Mouse (Mus musculus): ENCODE data around the gene Gm1604a. TPM values are rescaled to one million over a fixed set of nuclear protein-coding genes. Genes with fewer than 3 reads are reported as not detected.

Gm1604a gene
- polyA plus RNA-seq (2014; fragmentation: Illumina TruSeq; extraction: RNeasy Lipid Tissue Mini Kit (QIAGEN cat#74804); ENCODE audit: low read depth, low replicate concordance) = not detected

DNA sequence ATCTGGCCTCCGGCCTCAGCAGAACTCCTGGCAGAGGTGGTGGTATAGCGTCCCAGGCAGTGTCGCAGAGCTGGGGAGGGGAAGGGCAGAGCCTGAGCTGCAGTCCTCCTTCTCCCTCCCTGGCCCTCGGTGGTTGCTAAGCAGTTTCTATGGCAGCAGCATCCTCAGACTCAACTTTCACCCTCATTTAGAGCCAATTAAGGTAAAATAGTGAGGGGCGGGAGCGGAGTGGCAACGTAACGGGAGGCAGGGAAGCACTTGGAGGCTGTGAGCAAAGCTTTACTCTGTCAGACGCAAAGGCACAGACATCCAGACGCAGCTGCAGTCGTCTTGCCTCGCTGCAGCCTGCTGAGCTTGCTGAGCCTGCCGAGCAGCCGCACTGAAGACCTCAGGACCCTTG lies at the start of gene Gm1604a:
Gene Gm1604a, plus strand, starts transcription at position 312 of the 400 bp plus-strand sequence.

DNA sequence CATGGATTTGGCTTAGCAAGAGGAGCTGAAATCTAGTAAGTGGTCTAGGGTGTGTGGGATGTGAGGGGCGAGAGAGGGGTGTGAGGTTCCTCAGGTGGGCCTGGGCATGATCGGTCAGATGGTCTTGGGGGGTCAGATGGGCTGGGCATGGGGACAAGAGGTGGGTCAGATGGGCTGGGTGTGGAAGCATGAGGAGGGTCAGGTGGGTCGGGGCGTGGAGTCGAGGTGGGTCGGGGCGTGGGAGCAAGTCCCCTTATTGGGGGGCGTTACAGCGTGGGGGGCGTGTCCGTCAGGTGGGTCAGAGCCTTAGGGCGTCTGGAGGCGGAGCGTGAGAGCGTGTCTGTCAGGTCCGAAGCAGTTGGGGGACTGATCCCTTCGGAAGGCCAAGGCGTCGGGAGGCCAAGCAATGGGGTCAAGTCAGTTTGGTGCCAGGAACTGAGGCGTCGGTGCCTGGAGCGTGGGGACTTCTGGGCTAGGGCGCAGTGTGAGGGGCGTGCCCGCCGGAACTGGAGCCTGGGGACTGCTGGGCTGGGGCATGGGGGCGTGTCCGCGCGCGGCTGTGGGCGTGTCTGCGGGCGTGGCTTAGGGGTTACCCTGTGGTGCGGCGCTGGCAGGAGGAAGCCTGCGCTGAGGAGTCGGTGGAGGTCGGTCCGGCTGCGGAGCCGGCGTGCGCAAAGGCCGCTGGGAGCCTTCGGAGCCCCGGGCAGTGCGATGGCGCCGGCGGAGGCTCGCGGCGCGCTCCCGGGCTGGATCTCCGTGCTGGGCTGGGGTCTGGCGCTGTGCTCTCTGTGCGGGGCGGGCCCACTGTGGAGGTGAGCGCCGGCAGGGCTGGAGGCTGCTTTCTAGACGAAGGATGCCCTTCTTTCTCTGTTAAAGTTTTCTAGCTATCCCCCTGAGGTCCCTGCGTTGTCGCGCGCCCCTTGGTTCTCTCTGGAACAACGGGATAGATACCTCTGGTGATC lies 46.8 kb upstream of the Gm1604a start, which contains the start of gene Gm49721:
Gene Gm49721, plus strand, starts transcription at position 618 of the 962 bp plus-strand sequence.

Other genes starting within 250 kb of the Gm1604a start
- gene Ezr, start 242.8 kb upstream of the Gm1604a start, polyA plus RNA-seq (2014; fragmentation: Illumina TruSeq; extraction: RNeasy Lipid Tissue Mini Kit (QIAGEN cat#74804); ENCODE audit: low read depth, low replicate concordance) = 277 TPM
- 35.3 TPM for gene Rsph3b, start 76.9 kb upstream of the Gm1604a start, polyA plus RNA-seq (2014; fragmentation: Illumina TruSeq; extraction: RNeasy Lipid Tissue Mini Kit (QIAGEN cat#74804); ENCODE audit: low read depth, low replicate concordance)
- gene Tagap1, start 64.4 kb upstream of the Gm1604a start, polyA plus RNA-seq (2014; fragmentation: Illumina TruSeq; extraction: RNeasy Lipid Tissue Mini Kit (QIAGEN cat#74804); ENCODE audit: low read depth, low replicate concordance) = 16.6 TPM
- gene Rnaset2b, start 54.9 kb upstream of the Gm1604a start, polyA plus RNA-seq (2014; fragmentation: Illumina TruSeq; extraction: RNeasy Lipid Tissue Mini Kit (QIAGEN cat#74804); ENCODE audit: low read depth, low replicate concordance) = 348 TPM
- gene Gm49721, start 46.7 kb upstream of the Gm1604a start, polyA plus RNA-seq (2014; fragmentation: Illumina TruSeq; extraction: RNeasy Lipid Tissue Mini Kit (QIAGEN cat#74804); ENCODE audit: low read depth, low replicate concordance) = not detected
- gene Rps6ka2, start 144.5 kb downstream of the Gm1604a start, polyA plus RNA-seq (2014; fragmentation: Illumina TruSeq; extraction: RNeasy Lipid Tissue Mini Kit (QIAGEN cat#74804); ENCODE audit: low read depth, low replicate concordance) = 0.54 TPM

All from sigmoid colon, adult 10 weeks (tissue).